Mouse (Mus musculus) MEL (cell line): ENCODE measurements around the gene Hk3. TPM values are rescaled to one million over a fixed set of nuclear protein-coding genes. Genes with fewer than 3 reads are reported as not detected.

Source experiments
- DNase-seq: peaks from one replicate; pipeline ENCODE4 v3.0.0; 2011; ENCODE audit warnings: low read depth, low spot score
- H3K27ac ChIP-seq: 2 replicates; pipeline ENCODE4 v1.5.1; 2012; ENCODE audit warnings: low read depth, mild to moderate bottlenecking, control low read depth, low read length, moderate library complexity; ENCODE audit not compliant: control insufficient read depth
- H3K27me3 ChIP-seq, 2 experiments: fragments of 150-350 bp in 1 of 2; sonication (generic) in 1 of 2; 2 replicates each; pipeline ENCODE4 v1.6.1; 2012; ENCODE audit warnings: low read length in 2 of 2, mild to moderate bottlenecking in 2 of 2, improper control_type of control experiment in 1 of 2, moderate library complexity in 1 of 2; ENCODE audit not compliant: insufficient read depth in 2 of 2, control insufficient read depth in 1 of 2
- H3K36me3 ChIP-seq, 2 experiments: 2 replicates each; pipeline ENCODE4 v1.6.1; 2012 to 2014; ENCODE audit warnings: low read length in 2 of 2, improper control_type of control experiment in 1 of 2, inconsistent platforms in 1 of 2, mild to moderate bottlenecking in 1 of 2; ENCODE audit not compliant: insufficient read depth in 2 of 2, control insufficient read depth in 1 of 2
- H3K4me1 ChIP-seq, 2 experiments: fragments of 150-350 bp in 1 of 2; sonication (generic) in 1 of 2; 2 replicates each; pipeline ENCODE4 v1.6.1; 2012; ENCODE audit warnings: low read length in 2 of 2, improper control_type of control experiment in 1 of 2, mild to moderate bottlenecking in 1 of 2; ENCODE audit not compliant: insufficient read depth in 2 of 2, control insufficient read depth in 1 of 2
- H3K4me3 ChIP-seq, 2 experiments: fragments of 150-350 bp in 1 of 2; sonication (generic) in 1 of 2; 2 replicates each; pipeline ENCODE4 v1.5.1; 2012; ENCODE audit warnings: low read depth in 2 of 2, low read length in 2 of 2, mild to moderate bottlenecking in 2 of 2, moderate library complexity in 2 of 2, control low read depth in 1 of 2, improper control_type of control experiment in 1 of 2; ENCODE audit not compliant: control insufficient read depth in 1 of 2, insufficient read depth in 1 of 2
- H3K79me2 ChIP-seq: 2 replicates; pipeline ENCODE4 v1.6.1; 2012; ENCODE audit warnings: mild to moderate bottlenecking, low read length, moderate library complexity; ENCODE audit not compliant: control insufficient read depth, poor library complexity, insufficient read depth
- H3K9ac ChIP-seq: 2 replicates; pipeline ENCODE4 v1.6.1; 2012; ENCODE audit warnings: low read depth, mild to moderate bottlenecking, control low read depth, low read length, moderate library complexity; ENCODE audit not compliant: control insufficient read depth, poor library complexity, severe bottlenecking
- H3K9me3 ChIP-seq: fragments of 150-350 bp; sonication (generic); replicated peaks from 2 replicates; pipeline ENCODE4 v1.6.1; 2012; ENCODE audit warnings: mild to moderate bottlenecking, low read length, improper control_type of control experiment, moderate library complexity; ENCODE audit not compliant: insufficient read depth
- BHLHE40 ChIP-seq: IDR thresholded peaks from 2 replicates; pipeline ENCODE4 v1.6.1; 2012; ENCODE audit warnings: low read depth, mild to moderate bottlenecking, inconsistent platforms, low read length, improper control_type of control experiment, borderline replicate concordance
- CHD1 ChIP-seq: IDR thresholded peaks from 2 replicates; pipeline ENCODE4 v1.6.1; 2012; ENCODE audit warnings: low read depth, mild to moderate bottlenecking, inconsistent platforms, low read length, improper control_type of control experiment
- CHD2 ChIP-seq: IDR thresholded peaks from 2 replicates; pipeline ENCODE4 v1.6.1; 2011; ENCODE audit warnings: low read length, improper control_type of control experiment
- CTCF ChIP-seq, 3 experiments: IDR thresholded peaks in 2 of 3; conservative IDR thresholded peaks in 1 of 3; 2 replicates each; pipeline ENCODE4 v1.5.1; 2011 to 2012; ENCODE audit warnings: low read length in 3 of 3, low read depth in 2 of 3, mild to moderate bottlenecking in 2 of 3, improper control_type of control experiment in 1 of 3, inconsistent platforms in 1 of 3, mixed read lengths in 1 of 3, moderate library complexity in 1 of 3; ENCODE audit not compliant: control insufficient read depth in 1 of 3, insufficient read depth in 1 of 3, poor library complexity in 1 of 3, severe bottlenecking in 1 of 3
- E2F4 ChIP-seq: IDR thresholded peaks from 2 replicates; pipeline ENCODE4 v1.6.1; 2011; ENCODE audit warnings: low read depth, low read length, improper control_type of control experiment, borderline replicate concordance
- EP300 ChIP-seq, 2 experiments: IDR thresholded peaks; 2 replicates each; pipeline ENCODE4 v1.6.1; 2011; ENCODE audit warnings: improper control_type of control experiment in 2 of 2, low read length in 2 of 2, low read depth in 1 of 2, mild to moderate bottlenecking in 1 of 2
- GATA1 ChIP-seq: IDR thresholded peaks from 2 replicates; pipeline ENCODE4 v1.6.1; 2011; ENCODE audit warnings: low read depth, low read length, improper control_type of control experiment
- HCFC1 ChIP-seq: IDR thresholded peaks from 2 replicates; pipeline ENCODE4 v1.6.1; 2012; ENCODE audit warnings: low read depth, mild to moderate bottlenecking, inconsistent platforms, low read length, improper control_type of control experiment, moderate library complexity
- JUND ChIP-seq: IDR thresholded peaks from 2 replicates; pipeline ENCODE4 v1.6.1; 2011; ENCODE audit warnings: low read depth, mild to moderate bottlenecking, improper control_type of control experiment, low read length
- KAT2A ChIP-seq: conservative IDR thresholded peaks from 2 replicates; pipeline ENCODE4 v1.6.1; 2012; ENCODE audit warnings: low read depth, low read length, improper control_type of control experiment, inconsistent platforms
- MAX ChIP-seq: IDR thresholded peaks from 2 replicates; pipeline ENCODE4 v1.6.1; 2011; ENCODE audit warnings: low read length, improper control_type of control experiment
- MEF2A ChIP-seq: IDR thresholded peaks from 2 replicates; pipeline ENCODE4 v1.6.1; 2014; ENCODE audit warnings: low read depth, mild to moderate bottlenecking, inconsistent platforms, low read length, improper control_type of control experiment; ENCODE audit not compliant: poor library complexity, insufficient replicate concordance, severe bottlenecking; ENCODE audit errors: extremely low read depth
- MYC ChIP-seq: IDR thresholded peaks from 2 replicates; pipeline ENCODE4 v1.6.1; 2011; ENCODE audit warnings: low read depth, mild to moderate bottlenecking, low read length, improper control_type of control experiment, moderate library complexity
- NELFE ChIP-seq: IDR thresholded peaks from 2 replicates; pipeline ENCODE4 v1.6.1; 2011; ENCODE audit warnings: low read depth, low read length, improper control_type of control experiment
- NRF1 ChIP-seq: IDR thresholded peaks from 2 replicates; pipeline ENCODE4 v1.6.1; 2014; ENCODE audit warnings: low read depth, mild to moderate bottlenecking, inconsistent platforms, low read length, improper control_type of control experiment, moderate library complexity; ENCODE audit not compliant: poor library complexity, insufficient read depth, severe bottlenecking
- POLR2AphosphoS5 ChIP-seq: IDR thresholded peaks from 2 replicates; pipeline ENCODE4 v1.6.1; 2012; ENCODE audit warnings: low read depth, borderline replicate concordance, mild to moderate bottlenecking, inconsistent platforms, low read length, moderate library complexity, mixed read lengths
- SMC3 ChIP-seq: IDR thresholded peaks from 2 replicates; pipeline ENCODE4 v1.6.1; 2011; ENCODE audit warnings: low read depth, low read length, improper control_type of control experiment
- TAL1 ChIP-seq: IDR thresholded peaks from 2 replicates; pipeline ENCODE4 v1.6.1; 2012; ENCODE audit warnings: mild to moderate bottlenecking, inconsistent platforms, low read length, moderate library complexity, mixed read lengths
- TBP ChIP-seq: IDR thresholded peaks from 2 replicates; pipeline ENCODE4 v1.8.0; 2011; ENCODE audit warnings: low read depth, low read length, improper control_type of control experiment
- USF1 ChIP-seq: IDR thresholded peaks from 2 replicates; pipeline ENCODE4 v1.6.1; 2014; ENCODE audit warnings: low read depth, mild to moderate bottlenecking, inconsistent platforms, low read length, improper control_type of control experiment, moderate library complexity
- ZC3H11A ChIP-seq: IDR thresholded peaks from 2 replicates; pipeline ENCODE4 v1.6.1; 2012; ENCODE audit warnings: low read depth, mild to moderate bottlenecking, inconsistent platforms, low read length, improper control_type of control experiment
- ZMIZ1 ChIP-seq: IDR thresholded peaks from 2 replicates; pipeline ENCODE4 v1.6.1; 2012; ENCODE audit warnings: low read depth, mild to moderate bottlenecking, inconsistent platforms, low read length, improper control_type of control experiment, moderate library complexity
- ZNF384 ChIP-seq: IDR thresholded peaks from 2 replicates; pipeline ENCODE4 v1.6.1; 2012; ENCODE audit warnings: low read depth, mild to moderate bottlenecking, inconsistent platforms, low read length, improper control_type of control experiment
- polyA plus RNA-seq, 2 experiments: library from polyadenylated mRNA; stranded (reverse) in 1 of 2; unstranded in 1 of 2; fragments of >175 nt in 1 of 2; fragments of >200 nt in 1 of 2; gene quantifications; 2 replicates each; pipeline versions ENCODE4 v1.2.1 to v1.2.4; 2012; ENCODE audit warnings: low replicate concordance in 2 of 2, low read depth in 1 of 2; ENCODE audit not compliant: insufficient read length in 2 of 2, insufficient read depth in 1 of 2, missing spikeins in 1 of 2
- total RNA-seq: library from RNA; depleted of rRNA; stranded (reverse); fragments of 300-350 nt; gene quantifications from 2 replicates; pipeline ENCODE4 v1.2.3, GENCODE M21; 2012

The Hk3 gene
- total and polyA plus RNA-seq, 3 experiments, result not detected

GRCm38 (mm10) chr13:55022715-55023114 lies 1.5 kb upstream of the Hk3 start:
- Histone ChIP-seq H3K36me3 (peaks cover 0 to under 1% of the 10 kb centered on the region in 2 experiments; a peak in 1 of 4 replicates), H3K27me3 (no peaks in the 10 kb centered on the region), H3K4me3 (no peak overlapping the region), H3K79me2 (no peaks in the 10 kb centered on the region), H3K4me1 (no peaks in the 10 kb centered on the region), H3K9me3 (no peaks in the 10 kb centered on the region), H3K27ac (no peak overlapping the region), H3K9ac (no peak overlapping the region)
- DNase-seq, result no peak
- TF ChIP-seq BHLHE40 (no peak), ZMIZ1 (no peak), MAX (no peak), EP300 (IDR thresholded peaks at IDR 0.05; ENCODE audit: low read depth in 1 of 2, low read length in 2 of 2) (no peak), NRF1 (no peak), CHD1 (no peak), USF1 (no peak), GATA1 (no peak)

- no peak for DNase-seq
- no peak overlapping the region for H3K27ac ChIP-seq
- no peak overlapping the region for H3K9ac ChIP-seq
- no peaks in the 10 kb centered on the region for H3K36me3 ChIP-seq
- TF ChIP-seq MEF2A, result no peak
- TF ChIP-seq, all 39 proteins: peak for 0
- no peaks in the 10 kb centered on the region for H3K4me1 ChIP-seq
- no peak overlapping the region for H3K4me3 ChIP-seq
- H3K79me2 ChIP-seq, result no peaks in the 10 kb centered on the region
- no peaks in the 10 kb centered on the region for H3K9me3 ChIP-seq
- no peaks in the 10 kb centered on the region for H3K27me3 ChIP-seq
Measured at GRCm38 (mm10) chr13:55022256-55022655, 1.1 kb upstream of the Hk3 start.

- H3K4me3 ChIP-seq, result no peak overlapping the region
- no peak for TF ChIP-seq ZC3H11A
- no peak for TF ChIP-seq EP300 (IDR thresholded peaks at IDR 0.05; ENCODE audit: low read depth in 1 of 2, low read length in 2 of 2)
- TF ChIP-seq TAL1, result no peak
- no peak for TF ChIP-seq POLR2AphosphoS5
- no peak for TF ChIP-seq MYC
- TF ChIP-seq ZNF384, result no peak
- no peak for TF ChIP-seq HCFC1
- no peak for TF ChIP-seq JUND
- no peak for TF ChIP-seq CHD1
- no peak for TF ChIP-seq TBP
- no peak for TF ChIP-seq E2F4
- no peak for TF ChIP-seq SMC3
- no peak for TF ChIP-seq KAT2A
- TF ChIP-seq CTCF (IDR thresholded peaks at IDR 0.05 in 2 of 3, conservative IDR thresholded peaks at IDR 0.05 in 1 of 3; ENCODE audit: control insufficient read depth in 1 of 3, insufficient read depth in 1 of 3, low read depth in 2 of 3, low read length in 3 of 3, poor library complexity in 1 of 3, severe bottlenecking in 1 of 3), result no peak
- TF ChIP-seq NELFE, result no peak
- TF ChIP-seq CHD2, result no peak
- no peak for TF ChIP-seq USF1
- TF ChIP-seq, all 39 proteins: peak for 0
- Histone ChIP-seq H3K4me1 (no peaks in the 10 kb centered on the region), H3K9ac (no peak overlapping the region), H3K27me3 (no peaks in the 10 kb centered on the region), H3K36me3 (no peaks in the 10 kb centered on the region), H3K27ac (no peak overlapping the region), H3K79me2 (no peaks in the 10 kb centered on the region), H3K9me3 (no peaks in the 10 kb centered on the region)
- no peak for DNase-seq
Measured at GRCm38 (mm10) chr13:55020051-55020450, 1.1 kb downstream of the Hk3 start.
